Mouse (Mus musculus): ENCODE results near the gene Dnajb13. TPM values are rescaled to one million over a fixed set of nuclear protein-coding genes. Genes with fewer than 3 reads are reported as not detected.

Gene Dnajb13
- polyA plus RNA-seq, 1 experiment = 3.0 TPM

DNA sequence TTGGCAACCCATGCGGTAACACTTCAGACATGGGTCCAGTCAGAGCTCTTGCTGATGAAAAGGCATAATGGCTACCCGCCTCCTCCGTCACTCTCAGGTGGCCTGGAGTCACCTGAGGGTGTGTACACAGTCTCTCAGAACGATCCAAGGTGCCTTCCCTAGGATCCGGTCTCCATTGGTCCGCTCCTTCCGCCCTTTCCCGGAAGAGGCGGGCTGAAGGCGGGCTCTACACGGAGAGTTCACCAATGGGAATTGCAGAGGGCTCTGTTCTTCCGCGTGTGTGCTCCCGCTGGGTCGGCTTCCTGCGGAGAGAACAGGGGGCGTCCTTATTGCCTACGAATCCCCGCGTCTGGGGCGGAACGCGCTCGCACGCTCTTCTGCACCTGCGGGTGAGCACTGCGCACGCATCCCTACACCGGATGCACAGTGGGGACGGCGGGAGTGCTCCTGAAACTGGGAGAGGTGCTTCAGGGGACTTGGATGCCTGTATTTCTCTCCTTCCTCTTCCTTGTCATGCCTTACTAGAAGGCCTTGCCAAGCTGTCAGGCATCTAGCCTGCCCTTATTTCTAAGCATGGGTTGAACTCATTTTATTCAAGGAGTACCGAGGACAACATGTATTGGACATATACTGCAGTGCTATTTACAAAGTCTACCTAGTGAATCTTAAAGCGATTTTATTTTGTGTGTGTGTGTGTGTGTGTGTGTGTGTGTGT is 22.2 kb upstream of the Dnajb13 start, which contains the start of gene Coa4:
Coa4 (plus strand) TSS at position 268 of the 715 bp plus-strand sequence.
- TF ChIP-seq CTCF (IDR thresholded peaks at IDR 0.05; ENCODE audit: borderline replicate concordance, control insufficient read depth, extremely low read depth, insufficient read depth, low read length, poor library complexity) = peak; percentile 48; the same call in 1 of the 2 replicates
- TF ChIP-seq POLR2A (IDR thresholded peaks at IDR 0.05; ENCODE audit: control insufficient read depth, extremely low read depth, insufficient read depth, low read length, poor library complexity) = peak; percentile 73; the same call in 1 of the 2 replicates
- H3K27ac ChIP-seq (ENCODE audit: control insufficient read depth, insufficient read depth, low read length) = peak within 1 kb of the TSS; percentile 24
- peak within 1 kb of the TSS; percentile 59 for H3K4me3 ChIP-seq (ENCODE audit: control insufficient read depth, insufficient read depth, low read length)
- peak; percentile 86 for DNase-seq
- WGBS = under 1% methylated on average over 33 of the region's 33 CpGs
- no peaks in the 10 kb centered on the region for H3K27me3 ChIP-seq (ENCODE audit: control insufficient read depth, insufficient read depth, low read length)
- H3K4me1 ChIP-seq (replicated peaks; ENCODE audit: control insufficient read depth, insufficient read depth, low read length) = peaks cover 2% of the 10 kb centered on the region
- H3K36me3 ChIP-seq (ENCODE audit: control insufficient read depth, insufficient read depth, low read length) = peaks cover 6% of the 10 kb centered on the region

GRCm38 (mm10) chr7:100535831-100536230 is 21.1 kb upstream of the Dnajb13 start:
- H3K27me3 ChIP-seq (ENCODE audit: control insufficient read depth, insufficient read depth, low read length) = no peaks in the 10 kb centered on the region
- 73% methylated on average over 2 of the region's 2 CpGs for WGBS
- H3K4me1 ChIP-seq (replicated peaks; ENCODE audit: control insufficient read depth, insufficient read depth, low read length) = peaks cover 2% of the 10 kb centered on the region
- TF ChIP-seq CTCF (IDR thresholded peaks at IDR 0.05; ENCODE audit: borderline replicate concordance, control insufficient read depth, extremely low read depth, insufficient read depth, low read length, poor library complexity) (no peak), POLR2A (IDR thresholded peaks at IDR 0.05; ENCODE audit: control insufficient read depth, extremely low read depth, insufficient read depth, low read length, poor library complexity) (no peak)
- no peak overlapping the region for H3K27ac ChIP-seq (ENCODE audit: control insufficient read depth, insufficient read depth, low read length)
- H3K36me3 ChIP-seq (ENCODE audit: control insufficient read depth, insufficient read depth, low read length) = peaks cover 6% of the 10 kb centered on the region
- no peak for DNase-seq
- no peak overlapping the region for H3K4me3 ChIP-seq (ENCODE audit: control insufficient read depth, insufficient read depth, low read length)

GRCm38 (mm10) chr7:100534216-100534615 is 19.5 kb upstream of the Dnajb13 start:
- no peak for TF ChIP-seq CTCF (IDR thresholded peaks at IDR 0.05; ENCODE audit: borderline replicate concordance, control insufficient read depth, extremely low read depth, insufficient read depth, low read length, poor library complexity)
- TF ChIP-seq POLR2A (IDR thresholded peaks at IDR 0.05; ENCODE audit: control insufficient read depth, extremely low read depth, insufficient read depth, low read length, poor library complexity) = no peak
- peaks cover 4% of the 10 kb centered on the region for H3K36me3 ChIP-seq (ENCODE audit: control insufficient read depth, insufficient read depth, low read length)
- no peak for DNase-seq
- 83% methylated on average over 3 of the region's 3 CpGs for whole genome bisulfite sequencing
- no peaks in the 10 kb centered on the region for H3K27me3 ChIP-seq (ENCODE audit: control insufficient read depth, insufficient read depth, low read length)
- H3K4me1 ChIP-seq (replicated peaks; ENCODE audit: control insufficient read depth, insufficient read depth, low read length) = peaks cover 2% of the 10 kb centered on the region
- no peak overlapping the region for H3K4me3 ChIP-seq (ENCODE audit: control insufficient read depth, insufficient read depth, low read length)
- no peak overlapping the region for H3K27ac ChIP-seq (ENCODE audit: control insufficient read depth, insufficient read depth, low read length)

GRCm38 (mm10) chr7:100533503-100533902 is 18.7 kb upstream of the Dnajb13 start:
- WGBS = 65% methylated on average over 2 of the region's 2 CpGs
- Histone ChIP-seq H3K4me3 (ENCODE audit: control insufficient read depth, insufficient read depth, low read length) (no peak overlapping the region), H3K4me1 (replicated peaks; ENCODE audit: control insufficient read depth, insufficient read depth, low read length) (peaks cover 2% of the 10 kb centered on the region), H3K27ac (ENCODE audit: control insufficient read depth, insufficient read depth, low read length) (no peak overlapping the region), H3K36me3 (ENCODE audit: control insufficient read depth, insufficient read depth, low read length) (no peaks in the 10 kb centered on the region), H3K27me3 (ENCODE audit: control insufficient read depth, insufficient read depth, low read length) (no peaks in the 10 kb centered on the region)
- no peak for DNase-seq
- TF ChIP-seq CTCF (IDR thresholded peaks at IDR 0.05; ENCODE audit: borderline replicate concordance, control insufficient read depth, extremely low read depth, insufficient read depth, low read length, poor library complexity) = no peak
- TF ChIP-seq POLR2A (IDR thresholded peaks at IDR 0.05; ENCODE audit: control insufficient read depth, extremely low read depth, insufficient read depth, low read length, poor library complexity) = no peak

- no peak for TF ChIP-seq POLR2A (IDR thresholded peaks at IDR 0.05; ENCODE audit: control insufficient read depth, extremely low read depth, insufficient read depth, low read length, poor library complexity)
- TF ChIP-seq CTCF (IDR thresholded peaks at IDR 0.05; ENCODE audit: borderline replicate concordance, control insufficient read depth, extremely low read depth, insufficient read depth, low read length, poor library complexity) = no peak
- no peak overlapping the region for H3K4me3 ChIP-seq (ENCODE audit: control insufficient read depth, insufficient read depth, low read length)
- H3K27me3 ChIP-seq (ENCODE audit: control insufficient read depth, insufficient read depth, low read length) = no peaks in the 10 kb centered on the region
- no peaks in the 10 kb centered on the region for H3K4me1 ChIP-seq (replicated peaks; ENCODE audit: control insufficient read depth, insufficient read depth, low read length)
- H3K36me3 ChIP-seq (ENCODE audit: control insufficient read depth, insufficient read depth, low read length) = no peaks in the 10 kb centered on the region
- no peak overlapping the region for H3K27ac ChIP-seq (ENCODE audit: control insufficient read depth, insufficient read depth, low read length)
- WGBS = 97% methylated on average over 5 of the region's 5 CpGs
- no peak for DNase-seq
Measured at GRCm38 (mm10) chr7:100530766-100531165, 16.0 kb upstream of the Dnajb13 start.

DNA sequence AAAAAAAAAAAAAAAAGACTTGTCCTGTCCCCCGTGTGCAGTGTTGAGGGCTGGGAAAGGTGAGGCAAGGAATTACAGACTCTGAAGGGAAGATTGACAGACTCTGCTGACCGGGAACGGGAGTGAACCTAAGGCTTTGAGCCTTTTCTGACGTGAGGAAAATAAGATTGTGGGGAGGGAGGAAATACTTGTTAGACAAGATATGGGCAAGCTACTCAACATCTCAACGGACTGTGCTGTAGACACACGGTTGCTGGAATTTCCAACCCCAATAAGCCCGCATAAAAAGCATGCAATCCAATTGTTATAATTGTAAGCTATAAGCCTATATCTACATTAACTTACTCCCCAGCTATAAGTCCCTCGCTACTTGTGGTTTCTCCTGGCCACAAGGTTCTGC is 9.9 kb upstream of the Dnajb13 start:
- Histone ChIP-seq H3K4me3 (ENCODE audit: control insufficient read depth, insufficient read depth, low read length) (no peak overlapping the region), H3K27me3 (ENCODE audit: control insufficient read depth, insufficient read depth, low read length) (no peaks in the 10 kb centered on the region), H3K4me1 (replicated peaks; ENCODE audit: control insufficient read depth, insufficient read depth, low read length) (no peaks in the 10 kb centered on the region), H3K36me3 (ENCODE audit: control insufficient read depth, insufficient read depth, low read length) (no peaks in the 10 kb centered on the region), H3K27ac (ENCODE audit: control insufficient read depth, insufficient read depth, low read length) (no peak overlapping the region)
- no peak for DNase-seq
- WGBS = 56% methylated on average over 8 of the region's 8 CpGs
- no peak for TF ChIP-seq CTCF (IDR thresholded peaks at IDR 0.05; ENCODE audit: borderline replicate concordance, control insufficient read depth, extremely low read depth, insufficient read depth, low read length, poor library complexity)
- no peak for TF ChIP-seq POLR2A (IDR thresholded peaks at IDR 0.05; ENCODE audit: control insufficient read depth, extremely low read depth, insufficient read depth, low read length, poor library complexity)

Measured in thymus, adult 2 months (tissue).